In genomic region chr5:100821375-100821774, GRCm38 (mm10) we compare ENCODE assay signal across 8 mouse cellular contexts. TPM values are rescaled to one million over a fixed set of nuclear protein-coding genes. Genes with fewer than 3 reads are reported as not detected.
DNase-seq lines count a peak whose midpoint lies in the region; ATAC-seq and TF ChIP-seq lines count a peak whose summit lies in the region.

No protein-coding gene starts in this region.

- intact Hi-C loops in left cerebral cortex, adult 2 months (cut with DNase I), result loop anchor here (2.0 to 5.0 kb wide), 2 partner anchors 23 to 846 kb away; partner anchors contain the start of genes Helq and Mrps18c

- 82% methylated on average over 8 of the region's 8 CpGs for whole genome bisulfite sequencing in embryonic facial prominence, embryonic 12.5 days
- 85% methylated on average over 8 of the region's 8 CpGs for WGBS in limb, embryonic 11.5 days
- 84% methylated on average over 8 of the region's 8 CpGs for WGBS in neural tube, embryonic 12.5 days

- H3K9me3 ChIP-seq in embryonic facial prominence, embryonic 12.5 days, result no peaks in the 10 kb centered on the region
- no peaks in the 10 kb centered on the region for H3K9me3 ChIP-seq in limb, embryonic 11.5 days (ENCODE audit: control insufficient read depth, low read length)
- no peaks in the 10 kb centered on the region for H3K9me3 ChIP-seq in neural tube, embryonic 12.5 days

- H3K36me3 ChIP-seq in embryonic facial prominence, embryonic 12.5 days, result no peaks in the 10 kb centered on the region
- H3K36me3 ChIP-seq in limb, embryonic 11.5 days (ENCODE audit: control insufficient read depth, insufficient read depth, low read length), result 0 out of 2 replicates have a peak, but pooled peaks cover 2% of the 10 kb centered on the region
- H3K36me3 ChIP-seq in neural tube, embryonic 12.5 days, result no peaks in the 10 kb centered on the region

- H3K4me2 ChIP-seq in embryonic facial prominence, embryonic 12.5 days (replicated peaks), result peak overlapping the region; percentile 64
- no peak overlapping the region for H3K4me2 ChIP-seq in limb, embryonic 11.5 days (ENCODE audit: low read depth, severe bottlenecking)
- peak overlapping the region; percentile 80 for H3K4me2 ChIP-seq in neural tube, embryonic 12.5 days (replicated peaks)

- no peaks in the 10 kb centered on the region; the same call in 1 of the 2 replicates for H3K4me1 ChIP-seq in embryonic facial prominence, embryonic 12.5 days
- no peaks in the 10 kb centered on the region for H3K4me1 ChIP-seq in limb, embryonic 11.5 days (ENCODE audit: control insufficient read depth, insufficient read depth, low read length)
- peaks cover 3% of the 10 kb centered on the region; the same call in 1 of the 2 replicates for H3K4me1 ChIP-seq in neural tube, embryonic 12.5 days

- 0 out of 2 replicates have a peak overlapping the region, but pooled peaks have one; percentile 96 for H3K9ac ChIP-seq in embryonic facial prominence, embryonic 12.5 days
- H3K9ac ChIP-seq in limb, embryonic 11.5 days (ENCODE audit: low read length), result no peak overlapping the region
- H3K9ac ChIP-seq in neural tube, embryonic 12.5 days, result no peak overlapping the region

- no peak for TF ChIP-seq CTCF in left cerebral cortex, adult 2 months (IDR thresholded peaks at IDR 0.05)

- no peak for ATAC-seq in embryonic facial prominence, embryonic 12.5 days (ENCODE audit: insufficient number of reproducible peaks, insufficient read depth, low FRiP score, low TSS enrichment)
- ATAC-seq in limb, embryonic 11.5 days (ENCODE audit: insufficient number of reproducible peaks, low FRiP score, low TSS enrichment, low read depth), result no peak
- ATAC-seq in neural tube, embryonic 12.5 days (ENCODE audit: low FRiP score, low read depth), result no peak
- no peak for ATAC-seq in megakaryocyte-erythroid progenitor cell, adult 5-6 weeks (replicated peaks; ENCODE audit: low FRiP score, low TSS enrichment, poor library complexity, severe bottlenecking)

- peak overlapping the region; percentile 72 for H3K4me3 ChIP-seq in left cerebral cortex, adult 2 months
- H3K4me3 ChIP-seq in embryonic facial prominence, embryonic 12.5 days, result no peak overlapping the region
- peak overlapping the region; percentile 72; the same call in 1 of the 2 replicates for H3K4me3 ChIP-seq in limb, embryonic 11.5 days (ENCODE audit: low read depth, low read length)
- H3K4me3 ChIP-seq in neural tube, embryonic 12.5 days, result no peak overlapping the region

- H3K27me3 ChIP-seq in embryonic facial prominence, embryonic 12.5 days, result no peaks in the 10 kb centered on the region
- H3K27me3 ChIP-seq in limb, embryonic 11.5 days (ENCODE audit: control insufficient read depth, insufficient read depth, low read length), result no peaks in the 10 kb centered on the region
- H3K27me3 ChIP-seq in neural tube, embryonic 12.5 days (replicated peaks), result no peaks in the 10 kb centered on the region

- H3K27ac ChIP-seq in left cerebral cortex, adult 2 months, result no peak overlapping the region
- H3K27ac ChIP-seq in embryonic facial prominence, embryonic 12.5 days, result no peak overlapping the region
- H3K27ac ChIP-seq in limb, embryonic 11.5 days (replicated peaks; ENCODE audit: low read depth, low read length), result no peak overlapping the region
- H3K27ac ChIP-seq in neural tube, embryonic 12.5 days, result no peak overlapping the region

- no peak for DNase-seq in left cerebral cortex, adult 2 months (ENCODE audit: extremely low spot score in 1 of 2, low spot score in 2 of 2)
- DNase-seq in left cerebral cortex, adult 11 months (ENCODE audit: low spot score), result no peak
- no peak for DNase-seq in limb, embryonic 11.5 days (ENCODE audit: low spot score)
- DNase-seq in cerebellum, adult 11-12 months, result no peak
- no peak for DNase-seq in embryo, embryonic 11 days

RNA-seq across cellular contexts. Expression of gene Abraxas1, which starts 0.6 kb away (rescaled TPM):
- total RNA-seq in left cerebral cortex, adult 2 months (2021), result 1 to 10 TPM; 6.5 to 9.2 TPM
- polyA plus RNA-seq in embryonic facial prominence, embryonic 12.5 days (2016; fragmentation: Nextera tagmentation; extraction: Ambion mirVana), result 33.8 and 38.2 TPM in 2 replicates
- 31.1 and 31.2 TPM in 2 replicates for polyA plus RNA-seq in limb, embryonic 11.5 days (2014; fragmentation: Nextera tagmentation; extraction: Ambion mirVana)
- 20.5 and 21.5 TPM in 2 replicates for polyA plus RNA-seq in neural tube, embryonic 12.5 days (2016; fragmentation: Nextera tagmentation; extraction: Ambion mirVana)
- 38.0 and 45.0 TPM in 2 replicates for total RNA-seq in megakaryocyte-erythroid progenitor cell, adult 5-6 weeks (2014; fragmentation: Nextera tagmentation)
- total RNA-seq in megakaryocyte-erythroid progenitor cell, adult 5-6 weeks (2017), result 46.8 and 81.4 TPM in 2 replicates

RNA-seq across cellular contexts. Expression of gene Mrps18c, which starts 22.9 kb away (rescaled TPM):
- total RNA-seq in left cerebral cortex, adult 2 months (2021), result 10 to 100 TPM; 52.0 to 57.7 TPM
- 173 and 186 TPM in 2 replicates for polyA plus RNA-seq in embryonic facial prominence, embryonic 12.5 days (2016; fragmentation: Nextera tagmentation; extraction: Ambion mirVana)
- polyA plus RNA-seq in limb, embryonic 11.5 days (2014; fragmentation: Nextera tagmentation; extraction: Ambion mirVana), result 191 and 199 TPM in 2 replicates
- polyA plus RNA-seq in neural tube, embryonic 12.5 days (2016; fragmentation: Nextera tagmentation; extraction: Ambion mirVana), result 168 and 174 TPM in 2 replicates
- 141 TPM in 2 replicates for total RNA-seq in megakaryocyte-erythroid progenitor cell, adult 5-6 weeks (2014; fragmentation: Nextera tagmentation)
- total RNA-seq in megakaryocyte-erythroid progenitor cell, adult 5-6 weeks (2017), result 145 and 253 TPM in 2 replicates

RNA-seq across cellular contexts. Expression of gene Helq, which starts 23.0 kb away (rescaled TPM):
- 10 to 100 TPM; 18.4 to 22.1 TPM for total RNA-seq in left cerebral cortex, adult 2 months (2021)
- polyA plus RNA-seq in embryonic facial prominence, embryonic 12.5 days (2016; fragmentation: Nextera tagmentation; extraction: Ambion mirVana), result 23.6 and 25.4 TPM in 2 replicates
- polyA plus RNA-seq in limb, embryonic 11.5 days (2014; fragmentation: Nextera tagmentation; extraction: Ambion mirVana), result 25.3 and 27.6 TPM in 2 replicates
- polyA plus RNA-seq in neural tube, embryonic 12.5 days (2016; fragmentation: Nextera tagmentation; extraction: Ambion mirVana), result 21.2 and 21.6 TPM in 2 replicates
- total RNA-seq in megakaryocyte-erythroid progenitor cell, adult 5-6 weeks (2014; fragmentation: Nextera tagmentation), result 48.5 and 68.4 TPM in 2 replicates
- total RNA-seq in megakaryocyte-erythroid progenitor cell, adult 5-6 weeks (2017), result 31.2 and 39.6 TPM in 2 replicates

RNA-seq across cellular contexts. Expression of gene Gpat3, which starts 24.1 kb away (rescaled TPM):
- total RNA-seq in left cerebral cortex, adult 2 months (2021), result 1 to 10 TPM; 3.9 to 5.0 TPM
- polyA plus RNA-seq in embryonic facial prominence, embryonic 12.5 days (2016; fragmentation: Nextera tagmentation; extraction: Ambion mirVana), result 0.84 and 0.89 TPM in 2 replicates
- 0.40 and 0.45 TPM in 2 replicates for polyA plus RNA-seq in limb, embryonic 11.5 days (2014; fragmentation: Nextera tagmentation; extraction: Ambion mirVana)
- 1.9 and 2.2 TPM in 2 replicates for polyA plus RNA-seq in neural tube, embryonic 12.5 days (2016; fragmentation: Nextera tagmentation; extraction: Ambion mirVana)
- total RNA-seq in megakaryocyte-erythroid progenitor cell, adult 5-6 weeks (2014; fragmentation: Nextera tagmentation), result 0.45 and 2.6 TPM in 2 replicates
- 0.65 TPM in 1 of 2 replicates, not detected in the other for total RNA-seq in megakaryocyte-erythroid progenitor cell, adult 5-6 weeks (2017)

Comparison
In these comparisons a context has a peak if more than half of its experiments do, and no peak if none do; other contexts are left out.
1. H3K4me3 ChIP-seq: peak in left cerebral cortex, adult 2 months (single experiment) and limb, embryonic 11.5 days (single experiment); none in embryonic facial prominence, embryonic 12.5 days (single experiment) and neural tube, embryonic 12.5 days (single experiment).